Mouse (Mus musculus) erythroblast, embryonic 14.5 days (primary cell): ENCODE results near the gene Ipcef1.

Experiments
- GATA1 ChIP-seq: IDR thresholded peaks from 2 replicates; pipeline ENCODE4 v1.6.1; 2012; ENCODE audit warnings: low read length, inconsistent platforms, mixed read lengths
- TAL1 ChIP-seq: IDR thresholded peaks from 3 replicates; pipeline ENCODE4 v1.6.1; 2012; ENCODE audit warnings: low read length, inconsistent platforms, mixed read lengths

- TF ChIP-seq TAL1 (no peak), GATA1 (no peak)
Observed at GRCm38 (mm10) chr10:6987399-6988098, 64.7 kb downstream of the Ipcef1 start.
